Mouse (Mus musculus): ENCODE results near the gene Nr6a1. TPM values are rescaled to one million over a fixed set of nuclear protein-coding genes. Genes with fewer than 3 reads are reported as not detected.

The Nr6a1 gene
- polyA plus RNA-seq (2012; rRNA removed; ENCODE audit: low replicate concordance), result 2.7 and 5.4 TPM in 2 replicates

DNA sequence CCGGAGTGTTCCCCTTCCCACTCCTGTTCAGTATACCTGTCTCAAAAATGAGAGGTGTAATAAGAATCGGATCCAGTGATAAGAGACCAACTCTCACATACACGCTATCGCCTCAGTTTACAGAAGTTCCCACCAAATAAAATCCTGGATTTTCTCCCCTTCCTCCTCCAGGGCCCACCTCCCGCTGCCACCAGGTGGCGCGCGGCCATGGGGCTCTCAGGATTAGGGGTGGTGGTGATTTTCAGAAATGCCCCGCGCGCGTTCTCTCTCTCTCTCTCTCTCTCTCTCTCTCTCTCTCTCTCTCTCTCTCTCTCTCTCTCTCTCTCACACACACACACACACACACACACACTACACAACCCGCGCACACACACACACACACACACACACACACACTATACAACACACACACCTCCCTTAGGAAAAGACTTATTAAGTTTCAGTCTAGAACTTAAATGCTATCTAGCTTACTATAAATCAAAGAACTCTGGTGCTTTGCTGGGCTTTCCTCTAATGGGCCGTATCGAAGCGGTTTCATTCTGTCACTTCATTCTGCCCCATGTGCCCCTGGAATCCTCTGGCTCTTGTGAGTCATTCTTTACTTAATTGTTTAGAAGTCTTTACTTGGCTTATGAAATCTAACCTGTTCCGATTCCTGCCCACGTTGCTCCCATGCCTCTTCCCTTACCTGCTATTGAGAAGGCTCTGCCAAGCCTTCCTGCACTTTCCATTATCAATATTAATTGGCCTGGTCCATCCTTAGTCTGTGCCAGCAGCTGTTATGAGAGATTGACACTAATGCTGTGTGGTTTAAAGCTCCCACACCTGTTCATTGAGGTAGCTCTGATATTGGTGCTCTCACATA, at the start of gene Nr6a1:
Gene Nr6a1, minus strand, starts transcription at position 574 of the 865 bp plus-strand sequence.

GRCm38 (mm10) chr2:38931851-38932667, 4.6 kb upstream of the Nr6a1 start, which contains the start of gene Olfml2a:
Olfml2a (plus strand) TSS chr2:38931978.

DNA sequence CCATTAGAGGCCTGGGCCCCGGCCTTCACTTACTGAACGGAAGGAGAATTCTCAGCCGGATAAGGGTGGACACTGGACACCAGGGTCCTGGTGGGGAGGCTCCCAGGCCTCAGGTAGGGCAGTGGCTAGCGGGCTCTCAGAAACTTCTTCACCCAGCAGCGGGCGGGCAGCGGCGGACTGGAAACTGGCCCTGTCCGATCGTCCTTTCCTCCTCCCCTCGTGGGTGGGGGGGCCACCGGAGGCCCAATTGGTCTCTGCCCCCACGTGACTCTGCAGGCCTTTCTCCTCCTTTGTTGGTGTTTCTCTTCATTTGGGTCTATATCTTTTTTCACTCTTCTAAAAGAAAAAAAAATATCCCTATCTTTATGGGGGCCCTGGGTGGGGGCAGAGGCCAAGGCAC, 213.2 kb downstream of the Nr6a1 start, which contains the start of gene Nr5a1:
Gene Nr5a1, minus strand, starts transcription at position 219 of the 400 bp plus-strand sequence.

Other genes with a start within 250 kb of the Nr6a1 start
- 0.41 and 0.77 TPM in 2 replicates for gene Nr5a1, start 213.1 kb downstream of the Nr6a1 start, polyA plus RNA-seq (2012; rRNA removed; ENCODE audit: low replicate concordance)
- gene Olfml2a, start 4.3 kb upstream of the Nr6a1 start, polyA plus RNA-seq (2012; rRNA removed; ENCODE audit: low replicate concordance), result 0.46 and 1.1 TPM in 2 replicates
- gene Wdr38, start 69.8 kb upstream of the Nr6a1 start, polyA plus RNA-seq (2012; rRNA removed; ENCODE audit: low replicate concordance), result 0.30 and 0.56 TPM in 2 replicates
- gene Arpc5l, start 77.7 kb upstream of the Nr6a1 start, polyA plus RNA-seq (2012; rRNA removed; ENCODE audit: low replicate concordance), result 25.3 and 27.8 TPM in 2 replicates
- 77.2 and 77.4 TPM in 2 replicates for gene Rpl35, start 77.9 kb upstream of the Nr6a1 start, polyA plus RNA-seq (2012; rRNA removed; ENCODE audit: low replicate concordance)
- gene Golga1, start 137.9 kb upstream of the Nr6a1 start, polyA plus RNA-seq (2012; rRNA removed; ENCODE audit: low replicate concordance), result 7.4 and 8.6 TPM in 2 replicates

Data from duodenum, adult 2 months (tissue).